ENCODE assay signal across 28 mouse cellular contexts in the genomic region with DNA sequence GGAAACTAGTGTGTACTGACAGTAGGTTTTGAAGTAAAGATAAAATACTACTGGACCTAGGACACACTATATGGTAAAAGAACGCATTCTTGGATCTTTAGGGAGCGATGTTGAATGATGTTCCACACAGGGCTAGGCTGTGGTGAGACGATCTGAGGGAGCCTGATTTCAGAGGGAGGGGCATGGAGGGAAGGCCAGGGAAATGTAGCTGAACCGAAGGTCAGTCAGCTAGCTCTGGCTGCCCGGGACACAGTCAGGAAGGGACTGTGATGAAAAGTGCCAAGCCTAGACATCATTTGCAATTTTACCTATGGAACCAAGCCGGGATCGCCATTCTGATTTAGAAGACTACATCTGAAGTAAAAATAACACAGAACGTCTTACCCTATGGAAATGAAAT. TPM values are rescaled to one million over a fixed set of nuclear protein-coding genes. Genes with fewer than 3 reads are reported as not detected.
DNase-seq lines count a peak whose midpoint lies in the region; ATAC-seq and TF ChIP-seq lines count a peak whose summit lies in the region.
"Had no signal": no experiment of that assay in that cellular context is flagged by ENCODE, and none has a peak within 500 bp of the region (broad histone marks: within the 10 kb centered on the region; RNA-seq: fewer than 3 reads in every experiment).

No protein-coding gene starts in this region.

- intact Hi-C loops in heart, postnatal 14 days (cut with DNase I) = loop anchor here (10.0 kb wide), 1 partner anchor 318 kb away; no protein-coding TSS in a partner anchor

- H3K4me1 ChIP-seq in heart, embryonic 12.5 days (replicated peaks) = peaks cover 38% of the 10 kb centered on the region
- peaks cover 10% of the 10 kb centered on the region; the same call in 1 of the 2 replicates for H3K4me1 ChIP-seq in intestine, postnatal 0 days (replicated peaks; ENCODE audit: control insufficient read depth, insufficient read depth, low read length)
- H3K4me1 ChIP-seq in intestine, embryonic 16.5 days (ENCODE audit: control insufficient read depth, insufficient read depth, low read length) = peaks cover 30% of the 10 kb centered on the region
- peaks cover 44% of the 10 kb centered on the region for H3K4me1 ChIP-seq in limb, embryonic 13.5 days
- H3K4me1 ChIP-seq: liver, embryonic 15.5 days had no signal

- H3K36me3 ChIP-seq in heart, embryonic 12.5 days = no peaks in the 10 kb centered on the region
- no peaks in the 10 kb centered on the region for H3K36me3 ChIP-seq in intestine, postnatal 0 days (ENCODE audit: control insufficient read depth, insufficient read depth)
- H3K36me3 ChIP-seq in intestine, embryonic 16.5 days (ENCODE audit: control insufficient read depth, insufficient read depth, low read length) = no peaks in the 10 kb centered on the region
- H3K36me3 ChIP-seq in limb, embryonic 13.5 days = no peaks in the 10 kb centered on the region
- H3K36me3 ChIP-seq: hindbrain, embryonic 12.5 days; liver, embryonic 15.5 days; stomach, embryonic 15.5 days had no signal

- WGBS in heart, embryonic 12.5 days = 55% methylated on average over 8 of the region's 8 CpGs
- WGBS in intestine, postnatal 0 days = 57% methylated on average over 8 of the region's 8 CpGs
- 56% methylated on average over 8 of the region's 8 CpGs for WGBS in intestine, embryonic 16.5 days
- WGBS in limb, embryonic 13.5 days = 35% methylated on average over 8 of the region's 8 CpGs

- H3K27ac ChIP-seq in heart, embryonic 12.5 days (ENCODE audit: poor library complexity, severe bottlenecking) = no peak overlapping the region
- no peak overlapping the region for H3K27ac ChIP-seq in intestine, postnatal 0 days (ENCODE audit: low read depth, low read length)
- no peak overlapping the region for H3K27ac ChIP-seq in intestine, embryonic 16.5 days (ENCODE audit: low read length)
- H3K27ac ChIP-seq in limb, embryonic 13.5 days = peak overlapping the region; percentile 55; the same call in 1 of the 2 replicates
- H3K27ac ChIP-seq: gastrocnemius, adult 2 months; hindbrain, embryonic 12.5 days; hindbrain, postnatal 0 days; left cerebral cortex, adult 2 months; liver, embryonic 15.5 days; stomach, embryonic 15.5 days had no signal

- no peak for DNase-seq in heart, postnatal 14 days
- DNase-seq in kidney, postnatal 4 days = peak; percentile 16 to 20
- no peak for DNase-seq in kidney, postnatal 36 days
- no peak for DNase-seq in gastrocnemius, adult 8-10 months (ENCODE audit: low spot score in 2 of 2)
- DNase-seq: adrenal gland, postnatal 25 days; cerebellum, adult 11-12 months; cerebellum, adult 9-11 months; embryo, embryonic 11 days; gastrocnemius, adult 2 months; heart, postnatal 10 days; kidney, adult 11 months; lung, embryonic 14.5 days; lung, postnatal 14 days; right cerebral cortex, postnatal 25 days had no signal

- no peak for TF ChIP-seq CTCF in intestine, postnatal 0 days (IDR thresholded peaks at IDR 0.05; ENCODE audit: low read depth)

- no peaks in the 10 kb centered on the region for H3K27me3 ChIP-seq in heart, embryonic 12.5 days (replicated peaks)
- H3K27me3 ChIP-seq in intestine, postnatal 0 days (replicated peaks; ENCODE audit: control insufficient read depth, insufficient read depth, low read length) = no peaks in the 10 kb centered on the region
- H3K27me3 ChIP-seq in intestine, embryonic 16.5 days (replicated peaks; ENCODE audit: control insufficient read depth, insufficient read depth, low read length) = no peaks in the 10 kb centered on the region
- no peaks in the 10 kb centered on the region for H3K27me3 ChIP-seq in limb, embryonic 13.5 days
- H3K27me3 ChIP-seq: hindbrain, embryonic 12.5 days; liver, embryonic 15.5 days; stomach, embryonic 15.5 days had no signal

- H3K9ac ChIP-seq in heart, embryonic 12.5 days = no peak overlapping the region
- H3K9ac ChIP-seq in intestine, postnatal 0 days (ENCODE audit: low read depth, low read length) = no peak overlapping the region
- H3K9ac ChIP-seq in intestine, embryonic 16.5 days (ENCODE audit: low read depth, low read length) = no peak overlapping the region
- no peak overlapping the region for H3K9ac ChIP-seq in limb, embryonic 13.5 days
- H3K9ac ChIP-seq: hindbrain, embryonic 12.5 days; liver, embryonic 15.5 days; lung, embryonic 14.5 days; stomach, embryonic 15.5 days had no signal

- ATAC-seq in heart, embryonic 12.5 days (ENCODE audit: insufficient number of reproducible peaks, low FRiP score) = no peak
- no peak for ATAC-seq in intestine, postnatal 0 days
- ATAC-seq in intestine, embryonic 16.5 days = no peak
- no peak for ATAC-seq in limb, embryonic 13.5 days (ENCODE audit: low FRiP score, low read depth)
- ATAC-seq: CD4-positive, CD25-positive, alpha-beta regulatory T cell, adult 4 months; forebrain, embryonic 16.5 days; hindbrain, postnatal 0 days; midbrain, embryonic 16.5 days had no signal

- H3K4me3 ChIP-seq in heart, embryonic 12.5 days = no peak overlapping the region
- no peak overlapping the region for H3K4me3 ChIP-seq in intestine, postnatal 0 days (ENCODE audit: low read depth, low read length)
- no peak overlapping the region for H3K4me3 ChIP-seq in intestine, embryonic 16.5 days (ENCODE audit: low read length)
- no peak overlapping the region for H3K4me3 ChIP-seq in limb, embryonic 13.5 days
- H3K4me3 ChIP-seq: erythroblast, embryonic 14.5 days; gastrocnemius, adult 2 months; hindbrain, embryonic 12.5 days; left cerebral cortex, adult 2 months; liver, embryonic 15.5 days; stomach, embryonic 15.5 days had no signal

- no peaks in the 10 kb centered on the region for H3K9me3 ChIP-seq in heart, embryonic 12.5 days (replicated peaks)
- no peaks in the 10 kb centered on the region for H3K9me3 ChIP-seq in intestine, postnatal 0 days (ENCODE audit: control insufficient read depth)
- H3K9me3 ChIP-seq in intestine, embryonic 16.5 days (ENCODE audit: control insufficient read depth, low read length) = no peaks in the 10 kb centered on the region
- H3K9me3 ChIP-seq in limb, embryonic 13.5 days = no peaks in the 10 kb centered on the region
- H3K9me3 ChIP-seq: hindbrain, embryonic 12.5 days; liver, embryonic 15.5 days; stomach, embryonic 15.5 days had no signal

- H3K4me2 ChIP-seq in heart, embryonic 12.5 days = peak overlapping the region; percentile 5; the same call in 1 of the 2 replicates
- peak overlapping the region; percentile 17; the same call in 1 of the 2 replicates for H3K4me2 ChIP-seq in intestine, postnatal 0 days (replicated peaks; ENCODE audit: low read depth)
- H3K4me2 ChIP-seq in intestine, embryonic 16.5 days (ENCODE audit: low read depth, low read length) = no peak overlapping the region
- H3K4me2 ChIP-seq in limb, embryonic 13.5 days (replicated peaks) = peak overlapping the region; percentile 45
- H3K4me2 ChIP-seq: hindbrain, embryonic 12.5 days; liver, embryonic 15.5 days; lung, embryonic 14.5 days; midbrain, embryonic 11.5 days; stomach, embryonic 15.5 days had no signal

RNA-seq across cellular contexts. Expression of a gene that starts 7.8 kb away (rescaled TPM):
- 12.2 and 13.4 TPM in 2 replicates for polyA plus RNA-seq in heart, embryonic 12.5 days (2016; fragmentation: Nextera tagmentation; extraction: Ambion mirVana)
- total RNA-seq in heart, postnatal 14 days (2021) = 10 to 100 TPM; 56.4 to 58.2 TPM
- polyA plus RNA-seq in intestine, postnatal 0 days (2015; fragmentation: Nextera tagmentation; extraction: Ambion mirVana) = 17.6 and 18.6 TPM in 2 replicates
- 14.7 and 17.9 TPM in 2 replicates for polyA plus RNA-seq in intestine, embryonic 16.5 days (2015; fragmentation: Nextera tagmentation; extraction: Ambion mirVana)
- 3.9 and 4.2 TPM in 2 replicates for polyA plus RNA-seq in limb, embryonic 13.5 days (2015; fragmentation: Nextera tagmentation; extraction: Ambion mirVana)
- 1 to 10 TPM; 1.1 to 2.2 (median 1.6) TPM for total RNA-seq in gastrocnemius, adult 8-10 months (2022)
- polyA plus RNA-seq: CD4-positive, CD25-positive, alpha-beta regulatory T cell, adult 4 months; erythroblast, embryonic 14.5 days had no signal

Comparison
In these comparisons a context has a peak if more than half of its experiments do, and no peak if none do; other contexts are left out.
1. DNase-seq: peak in kidney, postnatal 4 days (2 of 2); none in heart, postnatal 14 days (0 of 2), kidney, postnatal 36 days (0 of 2) and gastrocnemius, adult 8-10 months (0 of 2).